Mouse (Mus musculus) brain, embryonic 14.5 days (tissue): Measurements from ENCODE around the gene Med27. TPM values are rescaled to one million over a fixed set of nuclear protein-coding genes. Genes with fewer than 3 reads are reported as not detected.

ENCODE experiments used
- DNase-seq: peaks from one replicate; pipeline ENCODE4 v3.0.0-alpha.2; 2011; ENCODE audit warnings: low read depth
- CTCF ChIP-seq: fragments of 200-500 bp; IDR thresholded peaks from 2 replicates; pipeline ENCODE4 v1.5.1; 2012; ENCODE audit warnings: inconsistent platforms, mild to moderate bottlenecking, moderate library complexity, borderline replicate concordance; ENCODE audit not compliant: insufficient read depth, insufficient read length; ENCODE audit errors: extremely low read depth
- POLR2A ChIP-seq: fragments of 200-500 bp; IDR thresholded peaks from 2 replicates; pipeline ENCODE4 v1.6.1; 2012; ENCODE audit warnings: mild to moderate bottlenecking, inconsistent platforms, borderline replicate concordance; ENCODE audit not compliant: poor library complexity, insufficient read depth, insufficient read length, severe bottlenecking; ENCODE audit errors: extremely low read depth
- polyA plus RNA-seq: library from polyadenylated mRNA; depleted of rRNA; stranded (reverse); fragments of >200 nt; gene quantifications from 2 replicates; pipeline ENCODE4 v1.2.3, GENCODE M21; 2012; rRNA removed

The Med27 gene
- 64.9 and 105 TPM in 2 replicates for polyA plus RNA-seq

DNA sequence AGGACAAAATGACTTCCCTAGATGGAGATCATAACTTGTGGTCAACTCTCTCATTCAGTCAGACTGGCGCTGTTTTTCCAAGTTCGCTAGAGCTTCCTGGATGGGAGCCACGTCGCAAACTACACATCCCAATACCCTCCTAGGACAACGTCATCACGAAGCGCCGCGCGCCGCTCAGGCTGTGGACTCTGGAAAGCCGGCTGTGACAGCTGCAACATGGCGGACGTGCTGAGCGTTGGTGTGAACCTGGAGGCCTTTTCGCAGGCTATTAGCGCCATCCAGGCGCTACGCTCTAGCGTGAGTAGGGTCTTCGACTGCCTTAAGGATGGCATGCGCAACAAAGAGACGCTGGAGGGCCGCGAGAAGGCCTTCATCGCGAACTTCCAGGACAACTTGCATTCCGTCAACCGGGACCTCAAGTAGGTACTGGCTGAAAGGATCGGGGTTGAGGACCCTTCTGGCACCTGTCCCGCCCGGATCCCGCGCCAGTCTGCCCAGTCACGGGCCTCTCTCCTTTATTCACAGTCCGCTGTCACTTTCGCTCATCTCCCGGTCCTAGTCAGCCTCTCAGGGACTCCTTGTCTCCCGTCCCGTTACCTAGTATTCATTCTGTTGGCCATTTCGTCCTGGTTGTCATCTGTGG is at the start of gene Med27:
Gene Med27 (plus strand): TSS at position 191 of the 643 bp plus-strand sequence.
- DNase-seq, result peak; percentile 99
- TF ChIP-seq CTCF (no peak), POLR2A (peak; percentile 61; the same call in 1 of the 2 replicates)

DNA sequence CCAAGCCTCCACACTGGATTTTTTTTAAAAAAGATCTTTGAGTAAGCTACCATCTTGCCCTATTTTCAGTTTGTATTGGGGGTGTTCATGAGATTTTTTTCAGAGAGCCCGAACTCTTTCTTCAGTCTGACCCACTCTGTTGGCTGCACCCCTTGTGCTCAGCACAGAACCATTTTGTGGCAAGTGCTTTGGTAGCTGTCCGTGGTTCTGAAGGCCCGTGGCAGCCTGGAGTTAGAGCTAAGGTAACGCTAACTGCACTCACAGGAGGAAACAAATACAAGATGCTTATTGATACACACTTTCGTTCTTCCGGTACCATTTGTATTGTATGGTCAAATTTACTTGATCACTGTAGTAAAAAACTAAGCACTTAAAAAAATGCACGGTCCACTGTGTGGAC is 36.7 kb upstream of the Med27 start:
- DNase-seq, result peak; percentile 13
- TF ChIP-seq POLR2A (no peak), CTCF (no peak)

DNA sequence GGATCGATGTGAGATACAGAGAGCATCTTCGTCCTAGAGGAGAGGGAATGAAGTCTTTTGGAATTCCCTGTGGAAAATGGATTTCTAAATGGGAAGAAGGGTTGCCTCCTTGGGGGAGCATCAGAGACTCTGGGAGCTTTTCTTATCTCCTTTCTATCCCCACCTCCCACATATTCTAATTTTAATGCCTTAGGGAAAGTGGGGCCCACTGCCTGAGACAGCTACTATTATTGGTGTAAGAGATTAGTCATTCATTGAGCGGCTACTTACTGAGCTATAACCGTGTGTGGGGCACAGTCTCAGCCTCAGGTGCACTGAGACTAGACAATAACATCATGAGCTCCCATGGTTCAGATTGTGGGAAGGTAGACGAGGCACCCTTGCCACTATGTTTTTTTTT is 34.6 kb upstream of the Med27 start:
- TF ChIP-seq POLR2A, result no peak
- no peak for TF ChIP-seq CTCF
- DNase-seq, result no peak

DNA sequence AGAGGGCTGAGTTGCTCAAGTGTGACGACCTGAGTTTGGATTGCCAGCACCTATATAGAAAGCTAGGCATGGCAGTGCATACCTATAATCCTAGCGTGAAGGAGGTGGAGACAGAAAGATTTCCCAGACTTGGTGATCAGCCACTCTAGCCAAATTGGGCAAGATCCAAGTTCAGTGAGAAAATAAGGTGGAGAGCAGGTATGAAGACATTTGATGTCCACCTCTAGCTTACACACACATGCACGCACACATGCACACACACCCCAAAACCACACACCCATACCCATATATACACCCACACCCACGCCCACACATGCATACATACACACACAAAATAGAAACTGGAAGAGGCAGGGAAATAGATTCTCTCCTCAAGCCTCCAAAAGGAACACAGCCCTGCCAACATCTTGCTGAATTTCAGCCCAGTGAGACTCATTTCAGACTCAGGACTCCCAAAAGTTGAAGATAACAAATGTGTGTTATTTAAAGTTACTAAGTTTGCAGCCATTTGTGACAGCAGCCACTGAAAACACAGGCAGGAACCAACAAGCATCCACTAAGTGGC is 28.6 kb upstream of the Med27 start:
- TF ChIP-seq POLR2A, result no peak
- TF ChIP-seq CTCF, result no peak
- DNase-seq, result no peak

DNA sequence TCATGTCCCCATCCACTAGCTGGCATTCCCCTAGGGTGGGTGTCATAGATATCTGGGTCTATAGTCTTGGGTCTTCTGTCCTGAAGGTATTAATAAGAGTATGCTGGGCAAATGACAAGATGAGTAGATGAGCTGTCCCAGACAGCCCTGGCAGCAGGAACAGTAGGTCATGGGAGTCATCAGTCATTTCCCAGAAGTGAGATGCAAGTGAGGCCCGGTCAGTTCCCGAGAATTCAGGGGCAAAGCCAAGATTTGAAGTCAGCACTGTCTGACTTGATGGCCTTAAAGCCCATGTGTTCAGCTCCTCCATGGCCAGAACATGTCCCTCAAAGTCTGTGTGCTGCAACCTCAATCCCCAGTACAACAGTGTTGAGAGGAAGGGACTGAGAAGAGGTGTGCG is 28.0 kb upstream of the Med27 start:
- TF ChIP-seq POLR2A, result no peak
- TF ChIP-seq CTCF, result no peak
- no peak for DNase-seq

DNA sequence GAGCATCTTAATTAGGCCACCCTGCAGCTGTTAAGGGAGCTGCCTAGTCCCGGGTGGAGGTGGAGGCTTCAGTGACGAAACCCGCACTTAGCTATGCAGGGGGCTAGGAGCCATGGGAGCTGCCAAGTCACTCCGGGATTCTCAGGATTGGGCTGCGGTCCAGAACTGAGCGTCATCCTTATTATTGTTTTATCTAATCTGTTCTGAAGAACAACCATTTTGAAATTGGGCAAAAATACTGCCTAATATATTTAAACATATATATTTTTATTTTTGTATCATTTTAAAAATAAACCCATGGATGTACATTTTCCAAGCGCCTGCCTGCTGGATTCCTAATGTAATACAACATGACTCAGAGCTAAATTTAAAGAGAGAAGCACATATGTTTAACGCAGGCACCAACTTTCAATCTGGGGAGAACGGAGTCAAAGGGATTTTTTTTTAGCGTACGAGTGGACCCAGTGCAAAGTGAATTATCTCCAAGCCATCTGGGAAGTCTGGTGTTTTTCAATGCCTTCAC is 26.3 kb upstream of the Med27 start:
- no peak for TF ChIP-seq POLR2A
- TF ChIP-seq CTCF, result no peak
- DNase-seq, result peak; percentile 78

DNA sequence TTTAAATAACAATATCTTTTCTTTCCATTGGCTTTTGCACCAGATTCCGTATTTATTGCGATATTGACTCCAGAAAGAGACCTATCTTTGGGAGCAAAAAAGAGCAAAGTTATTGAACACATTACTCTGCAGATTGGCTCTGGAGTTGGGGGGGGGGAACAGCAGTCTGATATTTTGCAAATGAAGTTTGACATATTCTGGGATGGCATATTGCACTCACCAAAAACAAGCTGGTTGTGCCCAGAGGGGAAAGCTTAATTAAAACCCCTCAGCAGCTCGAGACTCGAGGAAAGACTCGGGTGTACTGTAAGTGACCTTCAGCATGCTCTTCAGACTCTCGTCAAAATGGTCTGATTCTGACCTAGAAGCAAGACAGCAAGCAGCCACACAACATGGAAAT is 25.8 kb upstream of the Med27 start:
- DNase-seq, result peak; percentile 64

DNA sequence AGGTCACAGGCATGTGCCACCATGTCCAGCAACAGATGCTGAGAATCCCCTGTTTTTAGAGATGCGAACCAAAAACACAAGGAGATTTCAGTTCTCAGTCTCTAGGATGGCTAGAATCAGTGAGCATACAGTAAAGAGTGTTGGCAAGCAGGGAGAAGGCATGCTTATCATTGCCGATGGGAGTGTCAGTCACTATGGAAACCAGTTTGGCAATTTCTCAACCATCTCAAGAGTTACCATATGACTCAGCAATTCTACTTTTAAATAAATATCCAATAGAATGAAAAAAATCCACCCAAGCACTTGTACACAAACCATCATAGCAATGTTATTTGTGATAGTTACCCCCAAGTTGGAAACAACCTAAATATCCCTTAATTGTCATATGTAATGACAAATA is 22.2 kb upstream of the Med27 start:
- no peak for TF ChIP-seq POLR2A
- no peak for TF ChIP-seq CTCF
- peak; percentile 75 for DNase-seq

More for the DNA sequence above, 25.8 kb upstream of the Med27 start:
- TF ChIP-seq CTCF (no peak), POLR2A (no peak)

DNA sequence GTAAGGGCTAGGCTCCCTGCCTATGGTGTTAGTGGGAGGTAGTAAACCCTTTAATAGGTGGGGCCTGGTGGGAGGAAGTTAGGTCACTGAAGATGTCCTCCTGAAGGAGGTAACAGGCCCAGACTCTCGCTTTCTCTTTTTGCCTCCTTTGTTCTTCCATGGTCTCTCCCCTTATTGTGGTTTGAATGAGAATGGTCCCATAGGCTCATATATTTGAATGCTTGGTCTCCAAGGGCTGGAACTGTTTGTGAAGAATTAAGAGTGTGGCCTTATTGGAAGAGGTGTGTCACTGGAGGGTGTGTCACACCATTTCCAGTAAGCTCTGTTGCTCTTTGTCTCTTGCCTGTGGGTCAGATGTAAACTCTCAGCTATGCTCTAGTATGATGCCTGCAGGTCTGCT is 16.1 kb upstream of the Med27 start:
- TF ChIP-seq CTCF (no peak), POLR2A (no peak)
- DNase-seq, result no peak

DNA sequence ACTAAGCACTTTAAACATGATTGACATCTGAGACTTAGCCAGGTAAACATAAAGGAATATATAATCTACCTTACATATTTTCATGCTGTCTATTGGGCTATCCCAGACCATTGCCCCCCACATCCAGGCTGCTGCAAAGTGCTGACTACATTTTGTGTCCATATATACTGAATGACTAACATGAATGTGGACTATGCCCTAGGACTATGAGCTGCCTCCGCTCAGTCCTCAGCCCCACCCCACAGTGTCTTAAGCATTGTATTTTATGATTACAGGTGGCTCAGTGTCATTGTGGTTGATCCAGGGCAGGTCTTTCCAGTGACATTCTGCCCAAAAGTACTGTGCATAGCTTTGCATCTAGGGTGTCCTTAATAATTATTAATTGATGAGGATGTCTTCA is 8.2 kb upstream of the Med27 start:
- DNase-seq, result no peak

DNA sequence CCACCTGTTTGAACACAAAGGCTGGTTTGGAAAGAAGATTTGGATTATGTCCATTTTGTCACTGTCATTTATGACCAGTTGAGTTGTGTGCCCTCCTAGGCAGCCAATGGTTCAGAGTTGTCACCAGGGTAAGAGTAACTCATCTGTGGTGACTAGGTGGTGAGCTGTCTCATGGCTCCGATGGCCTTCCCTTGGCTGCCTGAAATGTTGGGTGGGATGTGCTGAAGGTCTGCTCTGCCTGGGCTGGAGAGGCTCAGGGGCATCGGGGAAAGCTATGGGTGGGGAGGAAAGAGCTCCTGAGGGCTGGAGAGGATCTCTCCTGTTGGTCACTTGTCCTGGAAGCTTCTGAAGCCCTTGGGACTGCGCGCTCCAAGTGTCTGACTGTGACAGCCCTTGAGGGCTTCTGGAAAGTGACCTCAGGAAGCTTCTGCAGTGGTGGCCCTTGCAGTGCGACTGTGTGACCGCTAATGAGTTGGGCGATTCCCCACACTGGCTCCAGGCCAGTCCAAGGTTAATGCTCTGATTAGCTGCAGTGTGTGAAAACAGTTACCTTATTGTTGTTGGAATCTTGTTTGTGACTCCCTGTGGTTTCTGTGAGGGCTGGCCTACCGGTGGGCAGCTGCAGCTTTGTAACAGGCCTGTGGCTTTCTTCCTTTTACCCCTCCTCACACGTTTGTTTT is 12.2 kb downstream of the Med27 start:
- TF ChIP-seq CTCF, result no peak
- no peak for TF ChIP-seq POLR2A
- DNase-seq, result peak; percentile 42

More for the DNA sequence above, 8.2 kb upstream of the Med27 start:
- TF ChIP-seq CTCF (no peak), POLR2A (no peak)

DNA sequence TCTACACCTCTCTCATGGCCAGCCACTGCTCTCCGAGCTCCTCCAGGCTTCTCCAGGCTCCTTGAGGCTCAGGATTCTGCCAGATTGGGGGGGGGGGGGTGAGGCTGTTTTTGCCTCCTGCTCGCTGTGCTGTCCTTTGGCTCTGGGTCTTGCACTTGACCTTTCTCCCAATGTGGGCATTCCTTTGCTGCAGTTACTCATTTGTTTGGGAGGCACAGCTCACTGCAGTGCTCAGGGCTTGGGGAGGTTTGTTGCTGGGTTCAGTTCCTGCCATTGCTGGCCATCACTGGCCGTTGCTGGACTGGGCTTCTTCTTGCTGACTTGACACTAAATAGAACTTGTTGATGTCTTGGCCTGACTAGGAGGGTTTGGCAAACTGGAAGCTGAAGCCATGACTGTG is 14.3 kb downstream of the Med27 start:
- no peak for DNase-seq

More for the DNA sequence above, 14.3 kb downstream of the Med27 start:
- TF ChIP-seq CTCF (no peak), POLR2A (no peak)
